Mouse (Mus musculus): ENCODE measurements around the gene Arhgef3.
"Not testable (repeated sequence)": the region's sequence is repeated elsewhere in the genome, so short reads cannot be mapped to it uniquely, and the experiment has no call there.

Gene Arhgef3

GRCm38 (mm10) chr14:27233056-27233455, 118.4 kb downstream of the Arhgef3 start:
- DNase-seq = no peak

- no peak for DNase-seq
Observed at GRCm38 (mm10) chr14:27233656-27234055, 119.0 kb downstream of the Arhgef3 start.

- DNase-seq = peak; percentile 5
Observed at GRCm38 (mm10) chr14:27234270-27234840, 119.7 kb downstream of the Arhgef3 start.

GRCm38 (mm10) chr14:27235897-27236553, 121.3 kb downstream of the Arhgef3 start:
- DNase-seq = no peak

- no peak for DNase-seq
Observed at GRCm38 (mm10) chr14:27237522-27238187, 123.0 kb downstream of the Arhgef3 start.

- no peak for DNase-seq
Observed at GRCm38 (mm10) chr14:27238600-27239118, 124.0 kb downstream of the Arhgef3 start.

GRCm38 (mm10) chr14:27239551-27240091, 124.9 kb downstream of the Arhgef3 start:
- no peak for DNase-seq

- DNase-seq = no peak
Observed at GRCm38 (mm10) chr14:27242253-27242652, 127.6 kb downstream of the Arhgef3 start.

- peak; percentile 48 for DNase-seq
Observed at GRCm38 (mm10) chr14:27242769-27243168, 128.1 kb downstream of the Arhgef3 start.

GRCm38 (mm10) chr14:27243585-27243984, 128.9 kb downstream of the Arhgef3 start:
- no peak for DNase-seq

- DNase-seq = no peak
Observed at GRCm38 (mm10) chr14:27244898-27245297, 130.2 kb downstream of the Arhgef3 start.

- no peak for DNase-seq
Observed at GRCm38 (mm10) chr14:27246424-27246823, 131.7 kb downstream of the Arhgef3 start.

GRCm38 (mm10) chr14:27246948-27247347, 132.2 kb downstream of the Arhgef3 start:
- DNase-seq = not testable (repeated sequence)

- no peak for DNase-seq
Observed at GRCm38 (mm10) chr14:27249121-27249520, 134.4 kb downstream of the Arhgef3 start.

GRCm38 (mm10) chr14:27250281-27250789, 135.6 kb downstream of the Arhgef3 start:
- no peak for DNase-seq

GRCm38 (mm10) chr14:27253391-27253790, 138.7 kb downstream of the Arhgef3 start:
- DNase-seq = no peak

- no peak for DNase-seq
Observed at GRCm38 (mm10) chr14:27262349-27262748, 147.7 kb downstream of the Arhgef3 start.

GRCm38 (mm10) chr14:27266601-27267000, 151.9 kb downstream of the Arhgef3 start:
- DNase-seq = no peak

GRCm38 (mm10) chr14:27268137-27268536, 153.4 kb downstream of the Arhgef3 start:
- DNase-seq = no peak

- DNase-seq = peak; percentile 84
Observed at GRCm38 (mm10) chr14:27268986-27269700, 154.4 kb downstream of the Arhgef3 start.

- DNase-seq = peak; percentile 90
Observed at GRCm38 (mm10) chr14:27269836-27270235, 155.1 kb downstream of the Arhgef3 start.

- DNase-seq = no peak
Observed at GRCm38 (mm10) chr14:27270466-27270865, 155.8 kb downstream of the Arhgef3 start.

All from right cerebral cortex, adult 18-20 months (tissue).